Mouse (Mus musculus) heart, postnatal 0 days (tissue): Measurements from ENCODE around the gene Gorasp2. TPM values are rescaled to one million over a fixed set of nuclear protein-coding genes. Genes with fewer than 3 reads are reported as not detected.

ENCODE experiments used
- ATAC-seq: fragments of 200-750 bp; cut with Nextera tagmentation; 2 replicates; pipeline ENCODE4 v1.8.0; 2017; ENCODE audit warnings: low read depth, moderate number of reproducible peaks, moderate library complexity; ENCODE audit not compliant: insufficient read depth
- DNase-seq: peaks from one replicate; pipeline ENCODE4 v3.0.0-alpha.2; 2016; ENCODE audit warnings: low spot score
- H3K27ac ChIP-seq: fragments of 300-500 bp; sonication (generic); 2 replicates; pipeline ENCODE4 v1.5.1; 2014; ENCODE audit warnings: low read depth, mild to moderate bottlenecking
- H3K27me3 ChIP-seq: fragments of 300-500 bp; sonication (generic); 2 replicates; pipeline ENCODE4 v1.6.1; 2014; ENCODE audit warnings: low read length, mixed read lengths; ENCODE audit not compliant: control insufficient read depth, insufficient read depth
- H3K36me3 ChIP-seq: fragments of 300-500 bp; sonication (generic); replicated peaks from 2 replicates; pipeline ENCODE4 v1.6.1; 2014; ENCODE audit warnings: low read length, mixed read lengths; ENCODE audit not compliant: control insufficient read depth, insufficient read depth
- H3K4me1 ChIP-seq: fragments of 300-500 bp; sonication (generic); 2 replicates; pipeline ENCODE4 v1.6.1; 2014; ENCODE audit warnings: antibody characterized with exemption; ENCODE audit not compliant: control insufficient read depth, insufficient read depth
- H3K4me2 ChIP-seq: fragments of 300-500 bp; sonication (generic); 2 replicates; pipeline ENCODE4 v1.6.1; 2014; ENCODE audit warnings: low read depth, mild to moderate bottlenecking, low read length, moderate library complexity
- H3K4me3 ChIP-seq: fragments of 300-500 bp; sonication (generic); 2 replicates; pipeline ENCODE4 v1.5.1; 2014; ENCODE audit warnings: low read depth, low read length
- H3K9ac ChIP-seq: fragments of 300-500 bp; sonication (generic); replicated peaks from 2 replicates; pipeline ENCODE4 v1.6.1; 2014; ENCODE audit warnings: low read depth, low read length, mixed read lengths
- H3K9me3 ChIP-seq: fragments of 300-500 bp; sonication (generic); replicated peaks from 2 replicates; pipeline ENCODE4 v1.6.1; 2016; ENCODE audit warnings: low read length; ENCODE audit not compliant: control insufficient read depth
- CTCF ChIP-seq: IDR thresholded peaks from 2 replicates; pipeline ENCODE4 v1.5.1; 2016; ENCODE audit warnings: antibody characterized with exemption, control low read depth, low read depth
- EP300 ChIP-seq: IDR thresholded peaks from 2 replicates; pipeline ENCODE4 v1.6.1; 2016; ENCODE audit warnings: antibody characterized with exemption, low read depth
- WGBS: fragments of 180-500 bp; shearing (Covaris S2); extraction: QIAGEN DNeasy Blood & Tissue Kit; methylation state at CpG from one replicate; pipeline ENCODE4 v1.1.7; 2014; 5-methylcytosine and 5-hydroxymethylcytosine counted together
- polyA plus RNA-seq: library from polyadenylated mRNA; unstranded; fragments of >200 nt; fragmentation: Nextera tagmentation; extraction: Ambion mirVana; gene quantifications from 2 replicates; pipeline ENCODE4 v1.2.1, GENCODE M21; 2015
- total RNA-seq: library from RNA; depleted of rRNA; stranded (reverse); fragments of >200 nt; gene quantifications from 2 replicates; pipeline ENCODE4 v1.2.3, GENCODE M21; 2014; ENCODE audit warnings: low replicate concordance

Gene Gorasp2
- total and polyA plus RNA-seq, 2 experiments from 2014 or later: 79.8 to 116 TPM

GRCm38 (mm10) chr2:70672476-70672875 lies 11.1 kb downstream of the Gorasp2 start:
- ATAC-seq (no peak), DNase-seq (no peak)
- H3K36me3 ChIP-seq: no peaks in the 10 kb centered on the region
- no peak overlapping the region for H3K27ac ChIP-seq
- H3K4me2 ChIP-seq: no peak overlapping the region
- TF ChIP-seq CTCF (no peak), EP300 (no peak)
- 67% methylated on average over 2 of the region's 2 CpGs for whole genome bisulfite sequencing
- no peak overlapping the region for H3K9ac ChIP-seq
- H3K9me3 ChIP-seq: no peaks in the 10 kb centered on the region
- no peaks in the 10 kb centered on the region for H3K27me3 ChIP-seq
- peaks cover 9% of the 10 kb centered on the region for H3K4me1 ChIP-seq
- H3K4me3 ChIP-seq: no peak overlapping the region

DNA sequence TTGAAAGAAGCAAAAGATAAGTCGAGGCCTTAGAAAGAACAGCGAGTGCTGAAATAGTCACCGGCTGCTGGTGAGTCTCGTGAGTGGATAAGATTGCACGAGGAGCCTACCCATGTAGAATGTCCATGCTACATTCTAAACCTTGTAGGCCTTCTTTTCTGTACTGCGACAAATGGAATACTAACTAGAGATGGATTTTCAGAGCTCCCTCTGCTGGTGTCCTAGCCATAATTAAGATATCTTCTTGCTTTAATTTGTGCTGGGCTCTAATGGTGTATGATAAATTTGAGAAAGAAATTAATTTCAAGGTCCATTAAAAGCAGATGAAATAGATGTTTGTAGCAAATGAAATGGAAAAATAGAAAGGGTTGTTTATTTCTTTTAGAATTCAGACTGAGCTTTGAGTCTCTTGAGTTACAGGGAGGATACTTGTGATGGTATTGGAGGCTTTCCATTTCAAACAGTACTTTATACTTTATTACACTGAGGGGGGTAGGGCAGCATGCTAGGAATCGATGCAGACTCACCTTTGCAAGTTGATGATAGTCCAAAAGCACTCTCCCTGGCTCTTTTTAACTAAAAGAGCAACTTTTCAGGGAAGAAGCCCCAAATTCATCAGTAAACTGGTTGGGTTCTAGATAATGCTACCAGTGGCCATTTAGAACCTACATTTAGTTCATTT lies 12.2 kb downstream of the Gorasp2 start:
- DNase-seq: peak; percentile 37
- Histone ChIP-seq H3K4me2 (no peak overlapping the region), H3K4me3 (no peak overlapping the region), H3K4me1 (peaks cover 9% of the 10 kb centered on the region), H3K27ac (no peak overlapping the region), H3K36me3 (peaks cover 9% of the 10 kb centered on the region), H3K27me3 (no peaks in the 10 kb centered on the region), H3K9me3 (no peaks in the 10 kb centered on the region), H3K9ac (no peak overlapping the region)
- peak; percentile 45 for TF ChIP-seq CTCF
- TF ChIP-seq EP300: no peak
- 32% methylated on average over 7 of the region's 7 CpGs for WGBS
- ATAC-seq: peak; percentile 33; the same call in 1 of the 2 replicates

DNA sequence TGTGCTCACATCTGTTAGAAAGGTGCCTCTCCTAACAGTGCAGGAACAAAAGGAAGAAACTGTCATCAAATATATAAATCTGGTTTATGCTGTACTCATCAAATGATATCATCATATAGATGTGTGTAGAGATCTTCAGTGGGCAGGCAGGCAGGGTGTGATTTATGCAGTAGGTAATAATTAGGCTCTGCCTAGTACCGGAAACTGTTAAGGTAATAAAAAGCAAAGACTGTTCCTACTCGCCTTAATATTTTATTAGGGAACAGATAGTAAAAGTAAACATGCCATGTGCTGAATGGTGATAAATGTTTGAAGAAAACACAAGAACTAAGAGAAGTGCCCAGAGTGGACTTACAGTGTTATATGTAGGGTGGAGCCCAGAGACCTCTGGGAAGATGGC lies 20.9 kb downstream of the Gorasp2 start:
- no peak for TF ChIP-seq EP300
- TF ChIP-seq CTCF: no peak
- Histone ChIP-seq H3K4me1 (no peaks in the 10 kb centered on the region), H3K9me3 (no peaks in the 10 kb centered on the region), H3K4me2 (no peak overlapping the region), H3K27ac (no peak overlapping the region), H3K27me3 (no peaks in the 10 kb centered on the region), H3K36me3 (peaks cover 97% of the 10 kb centered on the region), H3K9ac (no peak overlapping the region), H3K4me3 (no peak overlapping the region)
- ATAC-seq: no peak
- DNase-seq: no peak
- 78% methylated on average over 2 of the region's 2 CpGs for WGBS

GRCm38 (mm10) chr2:70688454-70689078 lies 27.2 kb downstream of the Gorasp2 start:
- Histone ChIP-seq H3K9ac (no peak overlapping the region), H3K9me3 (no peaks in the 10 kb centered on the region), H3K27me3 (no peaks in the 10 kb centered on the region), H3K4me2 (no peak overlapping the region), H3K4me3 (no peak overlapping the region), H3K36me3 (peaks cover 93% of the 10 kb centered on the region), H3K4me1 (no peaks in the 10 kb centered on the region), H3K27ac (no peak overlapping the region)
- ATAC-seq: no peak
- no peak for DNase-seq
- TF ChIP-seq CTCF (no peak), EP300 (no peak)
- 95% methylated on average over 21 of the region's 21 CpGs for WGBS

DNA sequence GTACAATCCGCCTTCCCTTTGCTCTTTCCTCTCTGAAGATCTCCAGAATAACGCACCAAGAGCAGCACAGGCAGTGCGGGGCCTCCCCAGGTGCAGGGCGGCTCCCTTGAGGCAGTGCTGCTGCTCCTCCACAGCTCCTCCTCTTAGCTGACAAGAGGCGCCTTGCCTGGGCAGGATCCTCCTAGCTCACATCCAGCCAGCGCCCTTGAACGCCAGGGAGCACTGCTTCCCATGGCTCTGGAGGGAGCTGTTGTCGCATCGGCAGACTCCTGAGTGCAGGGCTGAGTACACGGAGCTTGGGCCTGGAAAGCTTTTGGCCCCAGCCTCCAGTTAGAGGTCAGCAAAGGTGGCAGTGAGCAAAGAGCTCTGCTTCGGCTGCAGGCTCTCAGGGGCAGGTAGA lies 28.8 kb downstream of the Gorasp2 start:
- H3K9me3 ChIP-seq: no peaks in the 10 kb centered on the region
- no peak overlapping the region for H3K27ac ChIP-seq
- H3K36me3 ChIP-seq: peaks cover 76% of the 10 kb centered on the region
- H3K4me3 ChIP-seq: no peak overlapping the region
- WGBS: 73% methylated on average over 11 of the region's 11 CpGs
- H3K4me1 ChIP-seq: no peaks in the 10 kb centered on the region
- H3K4me2 ChIP-seq: no peak overlapping the region
- TF ChIP-seq CTCF (no peak), EP300 (no peak)
- DNase-seq (no peak), ATAC-seq (no peak; the same call in 1 of the 2 replicates)
- no peak overlapping the region for H3K9ac ChIP-seq
- no peaks in the 10 kb centered on the region for H3K27me3 ChIP-seq
